Mouse (Mus musculus) olfactory bulb, adult 2 months (tissue): ENCODE measurements around the gene Ap3d1.

ENCODE experiments used
- CTCF ChIP-seq: fragments of 200-500 bp; IDR thresholded peaks from 2 replicates; pipeline ENCODE4 v1.5.1; 2012; ENCODE audit warnings: low read depth, mild to moderate bottlenecking, low read length, moderate library complexity; ENCODE audit not compliant: insufficient read depth
- POLR2A ChIP-seq: fragments of 200-500 bp; IDR thresholded peaks from 2 replicates; pipeline ENCODE4 v1.6.1; 2012; ENCODE audit warnings: mild to moderate bottlenecking, low read depth, low read length, moderate library complexity; ENCODE audit not compliant: insufficient read depth

- TF ChIP-seq CTCF (no peak), POLR2A (no peak)
Measured at GRCm38 (mm10) chr10:80787517-80787916, 45.5 kb upstream of the Ap3d1 start.
